Mouse (Mus musculus): ENCODE measurements around the gene Wdfy2. TPM values are rescaled to one million over a fixed set of nuclear protein-coding genes. Genes with fewer than 3 reads are reported as not detected.
A peak's percentile ranks its signal among the peaks of the same experiment; 100 is the strongest.

Wdfy2 gene
- polyA plus RNA-seq, 1 experiment: 4.4 TPM

DNA sequence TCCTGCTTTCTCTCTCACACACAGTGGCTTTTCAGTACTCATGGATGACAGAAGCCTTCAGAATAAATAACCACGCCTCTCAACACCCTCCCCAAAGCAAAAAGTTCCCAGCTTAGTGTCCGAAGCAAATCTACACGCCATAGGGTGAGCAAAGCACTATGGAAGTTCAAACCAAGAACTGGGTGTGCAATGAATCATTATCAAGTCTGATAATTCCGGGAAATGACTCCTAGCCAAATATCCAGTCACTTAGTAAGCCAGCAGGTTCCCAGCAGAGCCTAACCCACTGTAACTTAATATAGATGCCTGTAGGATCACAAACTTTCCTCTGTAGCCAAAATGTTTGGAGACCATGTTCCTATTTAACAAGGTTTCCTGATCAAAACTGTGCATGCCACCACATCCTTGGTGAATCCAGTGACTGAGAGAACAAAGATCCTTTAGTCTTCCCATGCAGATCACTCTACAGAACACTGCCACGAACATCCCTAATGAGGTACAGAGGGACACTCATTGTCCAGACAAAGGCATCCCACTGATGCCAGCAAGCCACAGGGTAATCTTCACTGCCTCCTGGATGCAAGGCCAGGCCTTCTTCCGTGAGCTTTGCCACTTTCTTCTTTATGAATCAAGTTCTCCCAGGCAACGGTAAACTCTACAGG, 154.5 kb downstream of the Wdfy2 start:
- no peak for TF ChIP-seq POLR2A (IDR thresholded peaks at IDR 0.05; ENCODE audit: insufficient read length, low read depth)
- no peak for TF ChIP-seq E2F4 (IDR thresholded peaks at IDR 0.05; ENCODE audit: insufficient read depth)
- TF ChIP-seq MYOD1 (IDR thresholded peaks at IDR 0.05; ENCODE audit: control insufficient read depth in 1 of 3, insufficient read length in 2 of 3, low read depth in 2 of 3): no peak
- no peak for TF ChIP-seq POLR2AphosphoS2 (IDR thresholded peaks at IDR 0.05; ENCODE audit: insufficient read length, low read depth)
- TF ChIP-seq SRF (IDR thresholded peaks at IDR 0.05; ENCODE audit: control insufficient read depth, insufficient read length, low read depth): no peak
- TF ChIP-seq TCF12 (IDR thresholded peaks at IDR 0.05; ENCODE audit: insufficient read depth, poor library complexity, severe bottlenecking): no peak
- TF ChIP-seq MYOG (IDR thresholded peaks at IDR 0.05; ENCODE audit: control insufficient read depth in 1 of 3, insufficient read depth in 1 of 3, insufficient read length in 2 of 3, low read depth in 2 of 3): no peak
- TF ChIP-seq TCF3 (IDR thresholded peaks at IDR 0.05; ENCODE audit: insufficient read length, low read depth): no peak
- H3K27me3 ChIP-seq (ENCODE audit: control insufficient read depth, insufficient read depth, insufficient read length): no peaks in the 10 kb centered on the region
- H3K4me3 ChIP-seq: no peak overlapping the region
- peak overlapping the region; percentile 85 for H3K4me2 ChIP-seq (ENCODE audit: low read depth)
- no peaks in the 10 kb centered on the region for H3K36me3 ChIP-seq (ENCODE audit: control insufficient read depth, insufficient read depth)
- H3ac ChIP-seq (ENCODE audit: control insufficient read depth, insufficient read length): no peak overlapping the region
- H3K79me2 ChIP-seq (ENCODE audit: control insufficient read depth, insufficient read depth): no peaks in the 10 kb centered on the region

- Histone ChIP-seq H3K79me2 (ENCODE audit: control insufficient read depth, insufficient read depth) (no peaks in the 10 kb centered on the region), H3K27me3 (ENCODE audit: control insufficient read depth, insufficient read depth, insufficient read length) (no peaks in the 10 kb centered on the region), H3K4me3 (no peak within 1 kb of the TSS), H3K4me2 (ENCODE audit: low read depth) (no peak within 1 kb of the TSS), H3ac (ENCODE audit: control insufficient read depth, insufficient read length) (no peak within 1 kb of the TSS), H3K36me3 (ENCODE audit: control insufficient read depth, insufficient read depth) (no peaks in the 10 kb centered on the region)
- TF ChIP-seq TCF3 (IDR thresholded peaks at IDR 0.05; ENCODE audit: insufficient read length, low read depth) (no peak), SRF (IDR thresholded peaks at IDR 0.05; ENCODE audit: control insufficient read depth, insufficient read length, low read depth) (no peak), POLR2A (IDR thresholded peaks at IDR 0.05; ENCODE audit: insufficient read length, low read depth) (no peak), REST (IDR thresholded peaks at IDR 0.05; ENCODE audit: insufficient read depth, insufficient read length) (no peak), E2F4 (IDR thresholded peaks at IDR 0.05; ENCODE audit: insufficient read depth) (no peak), USF1 (IDR thresholded peaks at IDR 0.05; ENCODE audit: low read depth) (no peak), TCF12 (IDR thresholded peaks at IDR 0.05; ENCODE audit: insufficient read depth, poor library complexity, severe bottlenecking) (no peak), POLR2AphosphoS2 (IDR thresholded peaks at IDR 0.05; ENCODE audit: insufficient read length, low read depth) (no peak), MAX (IDR thresholded peaks at IDR 0.05; ENCODE audit: low read depth) (no peak), CEBPB (IDR thresholded peaks at IDR 0.05; ENCODE audit: insufficient read depth, poor library complexity, severe bottlenecking) (no peak), MYOD1 (IDR thresholded peaks at IDR 0.05; ENCODE audit: control insufficient read depth in 1 of 3, insufficient read length in 2 of 3, low read depth in 2 of 3) (no peak)
These were observed 160.3 kb downstream of the Wdfy2 start, which contains the start of gene Defb47 for GRCm38 (mm10) chr14:62997777-62998176. Defb47 (plus strand) TSS chr14:62998077.

GRCm38 (mm10) chr14:62998977-62999376, 161.5 kb downstream of the Wdfy2 start:
- H3K27me3 ChIP-seq (ENCODE audit: control insufficient read depth, insufficient read depth, insufficient read length): no peaks in the 10 kb centered on the region
- no peak overlapping the region for H3K4me2 ChIP-seq (ENCODE audit: low read depth)
- no peaks in the 10 kb centered on the region for H3K79me2 ChIP-seq (ENCODE audit: control insufficient read depth, insufficient read depth)
- H3ac ChIP-seq (ENCODE audit: control insufficient read depth, insufficient read length): no peak overlapping the region
- TF ChIP-seq MAX (IDR thresholded peaks at IDR 0.05; ENCODE audit: low read depth) (no peak), POLR2A (IDR thresholded peaks at IDR 0.05; ENCODE audit: insufficient read length, low read depth) (no peak), SRF (IDR thresholded peaks at IDR 0.05; ENCODE audit: control insufficient read depth, insufficient read length, low read depth) (no peak), TCF12 (IDR thresholded peaks at IDR 0.05; ENCODE audit: insufficient read depth, poor library complexity, severe bottlenecking) (no peak), POLR2AphosphoS2 (IDR thresholded peaks at IDR 0.05; ENCODE audit: insufficient read length, low read depth) (no peak), TCF3 (IDR thresholded peaks at IDR 0.05; ENCODE audit: insufficient read length, low read depth) (no peak), MYOD1 (IDR thresholded peaks at IDR 0.05; ENCODE audit: control insufficient read depth in 1 of 3, insufficient read length in 2 of 3, low read depth in 2 of 3) (no peak), REST (IDR thresholded peaks at IDR 0.05; ENCODE audit: insufficient read depth, insufficient read length) (no peak), MYOG (IDR thresholded peaks at IDR 0.05; ENCODE audit: control insufficient read depth in 1 of 3, insufficient read depth in 1 of 3, insufficient read length in 2 of 3, low read depth in 2 of 3) (no peak)
- H3K4me3 ChIP-seq: no peak overlapping the region
- H3K36me3 ChIP-seq (ENCODE audit: control insufficient read depth, insufficient read depth): no peaks in the 10 kb centered on the region

- H3K27me3 ChIP-seq (ENCODE audit: control insufficient read depth, insufficient read depth, insufficient read length): no peaks in the 10 kb centered on the region
- no peaks in the 10 kb centered on the region for H3K36me3 ChIP-seq (ENCODE audit: control insufficient read depth, insufficient read depth)
- H3ac ChIP-seq (ENCODE audit: control insufficient read depth, insufficient read length): no peak overlapping the region
- no peak overlapping the region for H3K4me2 ChIP-seq (ENCODE audit: low read depth)
- H3K79me2 ChIP-seq (ENCODE audit: control insufficient read depth, insufficient read depth): no peaks in the 10 kb centered on the region
- no peak overlapping the region for H3K4me3 ChIP-seq
- TF ChIP-seq TCF12 (IDR thresholded peaks at IDR 0.05; ENCODE audit: insufficient read depth, poor library complexity, severe bottlenecking) (no peak), E2F4 (IDR thresholded peaks at IDR 0.05; ENCODE audit: insufficient read depth) (no peak), CEBPB (IDR thresholded peaks at IDR 0.05; ENCODE audit: insufficient read depth, poor library complexity, severe bottlenecking) (no peak), POLR2AphosphoS2 (IDR thresholded peaks at IDR 0.05; ENCODE audit: insufficient read length, low read depth) (no peak), REST (IDR thresholded peaks at IDR 0.05; ENCODE audit: insufficient read depth, insufficient read length) (no peak), MYOD1 (IDR thresholded peaks at IDR 0.05; ENCODE audit: control insufficient read depth in 1 of 3, insufficient read length in 2 of 3, low read depth in 2 of 3) (no peak), TCF3 (IDR thresholded peaks at IDR 0.05; ENCODE audit: insufficient read length, low read depth) (no peak), MAX (IDR thresholded peaks at IDR 0.05; ENCODE audit: low read depth) (no peak), SRF (IDR thresholded peaks at IDR 0.05; ENCODE audit: control insufficient read depth, insufficient read length, low read depth) (no peak), POLR2A (IDR thresholded peaks at IDR 0.05; ENCODE audit: insufficient read length, low read depth) (no peak), MYOG (IDR thresholded peaks at IDR 0.05; ENCODE audit: control insufficient read depth in 1 of 3, insufficient read depth in 1 of 3, insufficient read length in 2 of 3, low read depth in 2 of 3) (no peak), USF1 (IDR thresholded peaks at IDR 0.05; ENCODE audit: low read depth) (no peak)
These were observed 165.1 kb downstream of the Wdfy2 start for GRCm38 (mm10) chr14:63002588-63002987.

Other genes starting within 250 kb of the Wdfy2 start
- not detected for gene Serpine3, start 174.0 kb upstream of the Wdfy2 start, polyA plus RNA-seq (2012; fragmentation: generic; extraction: Trizol)
- 7.2 TPM for gene Ints6, start 76.5 kb upstream of the Wdfy2 start, polyA plus RNA-seq (2012; fragmentation: generic; extraction: Trizol)
- 0.13 TPM for gene Defb48, start 146.8 kb downstream of the Wdfy2 start, polyA plus RNA-seq (2012; fragmentation: generic; extraction: Trizol)
- gene Defb47, start 160.4 kb downstream of the Wdfy2 start, polyA plus RNA-seq (2012; fragmentation: generic; extraction: Trizol): 0.26 TPM
- gene Defb43, start 174.1 kb downstream of the Wdfy2 start, polyA plus RNA-seq (2012; fragmentation: generic; extraction: Trizol): not detected
- gene Defb42, start 209.3 kb downstream of the Wdfy2 start, polyA plus RNA-seq (2012; fragmentation: generic; extraction: Trizol): 0.40 TPM
- not detected for gene Defb30, start 212.3 kb downstream of the Wdfy2 start, polyA plus RNA-seq (2012; fragmentation: generic; extraction: Trizol)

Measured in myocyte (in vitro differentiated cells).